Mouse (Mus musculus) limb, embryonic 15.5 days (tissue): ENCODE measurements at regions not wholly inside any gene's neighbourhood (a gene's known extent, or its start where the extent isn't known, plus 50 kb on each side); places are given as distances from the start of the nearest gene placed in this dataset.

Experiments used
- ATAC-seq: fragments of 200-750 bp; cut with Nextera tagmentation; 2 replicates; pipeline ENCODE4 v1.8.0; 2017; ENCODE audit warnings: low read depth, moderate TSS enrichment; ENCODE audit not compliant: insufficient number of reproducible peaks, low FRiP score, low TSS enrichment
- H3K27ac ChIP-seq: fragments of 300-500 bp; sonication (generic); 2 replicates; pipeline ENCODE4 v1.5.1; 2015; ENCODE audit warnings: moderate library complexity, mild to moderate bottlenecking, inconsistent platforms
- H3K27me3 ChIP-seq: fragments of 300-500 bp; sonication (generic); 2 replicates; pipeline ENCODE4 v1.6.1; 2015; ENCODE audit warnings: inconsistent platforms
- H3K36me3 ChIP-seq: fragments of 300-500 bp; sonication (generic); 2 replicates; pipeline ENCODE4 v1.6.1; 2015; ENCODE audit warnings: inconsistent platforms
- H3K4me1 ChIP-seq: fragments of 300-500 bp; sonication (generic); 2 replicates; pipeline ENCODE4 v1.6.1; 2015; ENCODE audit warnings: inconsistent platforms
- H3K4me2 ChIP-seq: fragments of 300-500 bp; sonication (generic); 2 replicates; pipeline ENCODE4 v1.6.1; 2015; ENCODE audit warnings: mild to moderate bottlenecking, inconsistent platforms
- H3K4me3 ChIP-seq: fragments of 300-500 bp; sonication (generic); 2 replicates; pipeline ENCODE4 v1.5.1; 2015; ENCODE audit warnings: mild to moderate bottlenecking, inconsistent platforms
- H3K9ac ChIP-seq: fragments of 300-500 bp; sonication (generic); 2 replicates; pipeline ENCODE4 v1.6.1; 2015; ENCODE audit warnings: inconsistent platforms
- H3K9me3 ChIP-seq: fragments of 300-500 bp; sonication (generic); 2 replicates; pipeline ENCODE4 v1.6.1; 2016; ENCODE audit warnings: inconsistent platforms
- WGBS: fragments of 180-500 bp; shearing (Covaris S2); methylation state at CpG from one replicate; pipeline ENCODE4 v1.1.7; 2015; 5-methylcytosine and 5-hydroxymethylcytosine counted together

DNA sequence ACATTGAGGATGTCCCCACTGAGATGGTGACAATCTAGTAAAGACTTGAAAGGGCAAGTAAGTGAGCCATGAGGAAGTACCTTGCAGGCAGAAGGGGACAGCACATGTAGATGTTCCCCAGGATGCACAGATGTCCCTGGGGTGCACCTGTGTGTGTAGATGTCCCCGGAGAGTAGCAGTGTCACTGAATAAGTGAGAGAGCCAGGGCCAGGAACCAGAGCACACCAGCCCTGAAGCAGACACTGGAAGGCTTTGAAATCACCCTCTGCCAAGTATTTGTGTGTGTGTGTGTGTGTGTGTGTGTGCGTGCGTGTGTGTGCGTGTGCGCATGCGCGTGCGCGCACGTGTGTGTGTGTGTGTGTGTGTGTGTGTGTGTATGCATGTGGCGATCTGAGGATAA, 132.1 kb upstream of the Auts2 start:
- Histone ChIP-seq H3K9me3 (no peaks in the 10 kb centered on the region), H3K36me3 (no peaks in the 10 kb centered on the region), H3K4me1 (peaks cover 6% of the 10 kb centered on the region; the same call in 1 of the 2 replicates), H3K4me2 (no peak overlapping the region), H3K27ac (no peak overlapping the region), H3K4me3 (no peak overlapping the region), H3K9ac (no peak overlapping the region), H3K27me3 (no peaks in the 10 kb centered on the region)
- ATAC-seq = no peak
- 94% methylated on average over 11 of the region's 11 CpGs for WGBS

DNA sequence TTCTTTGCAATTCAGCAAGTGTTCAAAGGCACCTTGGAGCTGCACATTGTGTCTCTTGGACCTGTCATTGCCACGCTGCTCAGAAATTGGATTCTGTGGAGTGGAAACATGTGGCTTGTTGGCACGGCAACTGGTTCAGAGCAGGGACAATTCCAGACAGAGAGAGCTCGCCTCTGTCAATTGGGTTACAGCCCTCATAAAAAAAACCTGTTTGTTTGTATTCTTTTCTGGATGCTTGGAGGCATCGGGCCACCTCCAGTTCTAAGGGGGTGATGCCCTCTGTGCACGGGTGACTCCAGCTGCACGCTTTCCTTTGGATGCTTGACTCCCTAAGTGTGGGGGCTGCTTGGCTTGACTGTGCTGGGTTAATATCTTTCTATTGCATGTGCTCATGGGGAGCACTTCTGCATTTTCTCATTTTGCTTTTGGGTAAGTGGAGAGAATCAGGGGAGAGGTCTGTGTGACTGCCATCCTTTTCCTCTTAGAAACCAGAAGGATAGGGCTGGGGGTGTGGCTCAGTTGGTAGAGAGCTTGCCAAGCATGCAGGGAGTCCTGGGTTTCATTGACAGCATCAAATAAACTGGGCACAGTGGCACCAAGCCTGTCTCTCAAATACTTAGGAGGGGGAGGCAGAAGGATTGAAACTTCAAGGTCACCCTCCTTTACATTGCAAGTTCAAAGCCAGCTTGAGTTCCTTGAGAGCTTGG, 130.6 kb upstream of the Auts2 start:
- H3K36me3 ChIP-seq = no peaks in the 10 kb centered on the region
- H3K27ac ChIP-seq = no peak overlapping the region
- no peaks in the 10 kb centered on the region for H3K9me3 ChIP-seq
- peaks cover 6% of the 10 kb centered on the region for H3K4me1 ChIP-seq
- 28% methylated on average over 6 of the region's 6 CpGs for WGBS
- H3K4me3 ChIP-seq = no peak overlapping the region
- H3K27me3 ChIP-seq = no peaks in the 10 kb centered on the region
- no peak overlapping the region for H3K4me2 ChIP-seq
- ATAC-seq = no peak
- H3K9ac ChIP-seq = no peak overlapping the region

DNA sequence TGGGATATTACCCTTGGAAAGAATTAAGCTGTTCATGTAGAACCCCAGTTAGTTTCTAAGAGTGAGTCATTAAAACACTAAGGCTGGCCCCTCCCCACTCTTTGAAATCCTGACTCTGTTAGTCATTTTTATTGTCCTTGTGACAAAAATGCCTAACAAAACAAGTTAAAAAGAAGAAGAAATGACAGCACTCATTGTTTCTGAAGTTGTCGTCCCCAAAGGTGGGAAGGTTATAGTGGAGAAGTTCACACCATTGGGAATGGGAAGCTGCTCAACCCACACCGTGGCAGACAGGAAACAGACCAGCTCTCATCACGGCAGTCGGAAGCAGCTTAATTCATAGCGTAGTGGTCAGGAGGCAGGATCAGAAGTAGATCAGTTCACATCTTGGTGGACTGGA, 128.4 kb upstream of the Auts2 start:
- no peak overlapping the region for H3K4me2 ChIP-seq
- no peak overlapping the region for H3K27ac ChIP-seq
- no peaks in the 10 kb centered on the region for H3K27me3 ChIP-seq
- no peak for ATAC-seq
- H3K9ac ChIP-seq = no peak overlapping the region
- peaks cover 17% of the 10 kb centered on the region for H3K4me1 ChIP-seq
- 53% methylated on average over 5 of the region's 5 CpGs for WGBS
- no peaks in the 10 kb centered on the region for H3K36me3 ChIP-seq
- H3K9me3 ChIP-seq = no peaks in the 10 kb centered on the region
- no peak overlapping the region for H3K4me3 ChIP-seq

DNA sequence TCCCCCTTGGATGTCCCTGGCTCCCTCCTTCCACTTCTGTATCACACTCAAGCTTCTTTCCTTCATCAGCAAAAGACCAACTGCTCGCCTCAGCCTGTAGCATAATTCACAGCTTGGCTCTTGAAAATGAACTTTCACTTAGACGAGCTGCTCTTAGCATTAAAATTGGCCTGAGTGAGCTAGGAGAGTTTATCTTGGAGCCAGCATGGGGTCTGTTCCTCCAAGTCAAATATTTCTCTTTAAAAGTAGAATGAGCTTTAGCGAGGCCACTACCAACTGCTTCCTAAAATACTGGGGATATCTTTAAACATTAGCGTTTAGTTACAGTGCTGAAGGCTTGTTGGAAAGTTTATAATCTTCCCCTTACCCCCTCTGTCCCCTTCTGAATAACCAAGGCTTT, 124.2 kb upstream of the Auts2 start:
- ATAC-seq = peak; percentile 26; the same call in 1 of the 2 replicates
- H3K4me1 ChIP-seq = peaks cover 12% of the 10 kb centered on the region; the same call in 1 of the 2 replicates
- WGBS = 37% methylated on average over 4 of the region's 4 CpGs
- H3K4me3 ChIP-seq = no peak overlapping the region
- no peak overlapping the region for H3K4me2 ChIP-seq
- H3K27me3 ChIP-seq = no peaks in the 10 kb centered on the region
- peak overlapping the region; percentile 17; the same call in 1 of the 2 replicates for H3K27ac ChIP-seq
- no peak overlapping the region for H3K9ac ChIP-seq
- H3K36me3 ChIP-seq = no peaks in the 10 kb centered on the region
- no peaks in the 10 kb centered on the region for H3K9me3 ChIP-seq

DNA sequence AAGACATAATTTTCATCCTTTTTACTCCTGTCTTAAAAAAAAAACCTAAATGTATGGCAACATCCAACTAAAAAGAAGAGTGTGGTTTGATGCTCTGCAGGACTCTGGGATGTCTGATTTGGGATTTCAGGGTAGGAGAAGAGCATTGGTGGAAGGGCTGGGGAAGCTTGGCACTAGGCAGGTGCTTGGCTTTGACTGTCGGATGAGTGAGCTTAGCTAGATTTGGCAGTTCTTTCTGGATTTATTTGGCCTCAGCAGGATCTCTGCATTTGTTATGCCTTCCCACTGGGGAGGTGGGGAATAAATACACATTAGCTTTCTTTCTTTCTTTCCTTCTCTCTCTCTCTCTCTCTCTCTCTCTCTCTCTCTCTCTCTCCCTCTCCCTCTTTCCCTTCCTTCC, 118.1 kb upstream of the Auts2 start:
- Histone ChIP-seq H3K27me3 (no peaks in the 10 kb centered on the region), H3K36me3 (no peaks in the 10 kb centered on the region), H3K9me3 (no peaks in the 10 kb centered on the region), H3K9ac (no peak overlapping the region), H3K4me1 (no peaks in the 10 kb centered on the region), H3K4me3 (no peak overlapping the region), H3K27ac (no peak overlapping the region), H3K4me2 (no peak overlapping the region)
- no peak for ATAC-seq
- WGBS = 45% methylated on average over 1 of the region's 1 CpGs

DNA sequence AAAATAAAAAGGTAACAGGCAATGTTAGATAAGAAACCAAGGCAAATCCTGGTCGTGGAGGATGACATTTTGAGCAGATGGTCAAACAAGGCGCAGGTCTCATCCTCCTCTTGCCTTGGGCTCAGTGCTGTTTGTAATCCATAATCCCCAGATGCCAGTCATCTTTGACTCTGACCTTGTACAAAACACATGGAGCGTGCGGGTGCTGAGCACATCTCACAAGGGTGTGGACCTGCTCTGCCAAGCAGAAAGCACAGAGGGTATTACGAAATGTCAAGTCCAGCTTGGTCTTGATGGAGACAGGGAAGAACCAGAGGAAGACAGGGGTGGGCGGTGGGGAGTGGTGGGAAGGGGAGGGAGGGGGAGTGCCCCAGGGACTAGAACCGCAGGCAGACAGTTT, 116.9 kb upstream of the Auts2 start:
- Histone ChIP-seq H3K4me1 (no peaks in the 10 kb centered on the region), H3K9ac (no peak overlapping the region), H3K27ac (no peak overlapping the region), H3K4me3 (no peak overlapping the region), H3K4me2 (no peak overlapping the region), H3K9me3 (no peaks in the 10 kb centered on the region), H3K27me3 (no peaks in the 10 kb centered on the region), H3K36me3 (no peaks in the 10 kb centered on the region)
- no peak for ATAC-seq
- WGBS = 75% methylated on average over 7 of the region's 7 CpGs

DNA sequence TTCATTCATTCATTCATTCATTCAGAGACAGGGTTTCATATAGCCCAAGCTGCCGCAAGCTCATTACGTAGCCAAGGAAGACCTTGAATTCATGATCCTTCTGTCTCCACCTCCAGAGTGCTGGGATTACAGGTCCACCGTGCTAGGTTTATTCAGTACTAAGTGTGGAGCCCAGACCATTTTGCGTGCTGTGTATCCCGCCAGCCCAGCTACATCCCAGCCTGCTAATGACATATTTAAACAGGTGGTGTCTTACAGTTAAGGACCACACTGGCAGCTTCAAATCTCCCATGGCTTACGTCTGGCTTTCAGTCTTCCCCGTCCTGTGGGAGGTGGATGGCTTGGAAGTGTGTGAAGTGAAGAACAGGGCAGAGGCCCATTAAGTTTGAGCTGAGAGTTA, 111.2 kb upstream of the Auts2 start:
- ATAC-seq = 0 out of 2 replicates have a peak, but pooled peaks have one; percentile 14
- no peaks in the 10 kb centered on the region for H3K36me3 ChIP-seq
- WGBS = 78% methylated on average over 7 of the region's 7 CpGs
- H3K9ac ChIP-seq = no peak overlapping the region
- H3K4me2 ChIP-seq = no peak overlapping the region
- H3K4me3 ChIP-seq = no peak overlapping the region
- H3K4me1 ChIP-seq = peaks cover 4% of the 10 kb centered on the region; the same call in 1 of the 2 replicates
- no peaks in the 10 kb centered on the region for H3K27me3 ChIP-seq
- no peaks in the 10 kb centered on the region for H3K9me3 ChIP-seq
- no peak overlapping the region for H3K27ac ChIP-seq

DNA sequence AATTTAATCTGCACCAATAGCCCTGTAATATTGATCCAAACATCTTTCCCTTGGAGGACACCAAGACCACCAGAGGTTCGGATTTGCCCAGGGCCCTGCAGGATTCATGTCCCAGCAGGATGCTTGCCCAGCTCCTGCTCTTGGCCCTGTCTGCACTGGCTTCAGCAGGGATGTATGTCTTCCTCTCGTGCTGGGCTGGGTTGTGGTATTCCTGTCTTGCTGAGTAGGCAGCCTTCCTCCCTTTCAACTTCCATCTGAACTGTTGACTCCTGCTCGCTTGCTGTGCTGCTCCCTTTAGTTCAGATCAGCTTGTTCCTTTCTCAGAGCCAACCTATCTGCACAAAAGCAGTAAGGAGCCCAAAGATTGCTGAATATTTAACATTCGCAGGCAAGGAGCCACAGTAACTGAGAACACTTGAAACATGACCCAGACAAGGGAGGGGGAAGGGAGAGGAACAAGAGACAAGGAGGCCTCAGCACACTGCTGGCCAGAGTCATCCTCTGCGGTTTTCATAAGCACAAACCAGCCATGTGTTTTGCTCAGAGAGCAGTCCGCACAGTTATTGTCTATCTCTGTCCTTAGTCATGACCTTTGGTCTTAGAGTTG, 110.7 kb upstream of the Auts2 start:
- peaks cover 4% of the 10 kb centered on the region; the same call in 1 of the 2 replicates for H3K4me1 ChIP-seq
- H3K27me3 ChIP-seq = no peaks in the 10 kb centered on the region
- ATAC-seq = peak; percentile 67; the same call in 1 of the 2 replicates
- 41% methylated on average over 6 of the region's 6 CpGs for WGBS
- no peak overlapping the region for H3K9ac ChIP-seq
- no peak overlapping the region for H3K27ac ChIP-seq
- H3K4me3 ChIP-seq = no peak overlapping the region
- H3K36me3 ChIP-seq = no peaks in the 10 kb centered on the region
- H3K4me2 ChIP-seq = no peak overlapping the region
- H3K9me3 ChIP-seq = no peaks in the 10 kb centered on the region

DNA sequence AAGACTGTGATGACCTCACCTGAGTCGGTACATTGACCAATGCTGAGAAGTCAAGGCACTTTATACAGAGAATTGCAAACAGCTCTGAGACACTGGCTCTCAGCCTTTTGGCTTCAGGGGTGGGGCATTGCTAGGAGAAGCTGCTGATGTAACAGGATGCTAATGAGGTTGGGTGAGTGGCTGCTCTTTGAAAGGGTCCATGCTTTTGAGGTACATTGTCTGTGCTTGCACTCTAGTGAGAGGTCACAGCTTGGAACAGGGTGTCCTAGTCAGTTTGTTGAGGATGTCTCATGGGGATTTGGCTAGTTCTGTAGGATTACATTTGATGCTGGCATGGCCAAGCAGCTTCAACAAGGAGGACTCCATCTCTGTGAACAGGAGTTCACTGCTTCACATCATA, 109.1 kb upstream of the Auts2 start:
- H3K36me3 ChIP-seq = no peaks in the 10 kb centered on the region
- peaks cover 4% of the 10 kb centered on the region; the same call in 1 of the 2 replicates for H3K4me1 ChIP-seq
- 20% methylated on average over 1 of the region's 1 CpGs for WGBS
- no peak for ATAC-seq
- H3K9ac ChIP-seq = no peak overlapping the region
- no peak overlapping the region for H3K4me2 ChIP-seq
- no peaks in the 10 kb centered on the region for H3K9me3 ChIP-seq
- H3K27ac ChIP-seq = no peak overlapping the region
- H3K4me3 ChIP-seq = no peak overlapping the region
- H3K27me3 ChIP-seq = no peaks in the 10 kb centered on the region

DNA sequence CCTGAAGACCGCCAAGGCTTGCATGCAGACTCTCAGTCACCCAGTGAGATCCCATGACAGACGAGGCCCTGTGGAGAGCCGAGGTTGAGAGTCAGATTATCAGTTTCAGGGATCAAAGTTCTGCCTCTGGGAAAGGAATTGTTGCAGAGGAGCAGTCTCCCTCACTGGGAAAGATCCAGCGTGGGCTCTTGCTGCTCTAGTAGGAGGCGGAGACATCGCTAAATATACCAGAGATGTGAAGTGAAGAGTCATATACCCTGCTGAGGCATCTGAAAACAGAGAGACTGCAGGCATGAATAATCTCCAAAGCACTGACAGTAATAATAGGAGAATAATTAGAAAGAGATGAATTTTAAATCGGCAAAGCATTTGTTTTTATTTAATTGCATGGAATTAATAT, 106.6 kb upstream of the Auts2 start:
- Histone ChIP-seq H3K4me3 (no peak overlapping the region), H3K9ac (no peak overlapping the region), H3K27ac (no peak overlapping the region), H3K27me3 (no peaks in the 10 kb centered on the region), H3K9me3 (no peaks in the 10 kb centered on the region), H3K36me3 (no peaks in the 10 kb centered on the region), H3K4me2 (no peak overlapping the region), H3K4me1 (peaks cover 4% of the 10 kb centered on the region; the same call in 1 of the 2 replicates)
- ATAC-seq = no peak
- WGBS = 53% methylated on average over 7 of the region's 7 CpGs

DNA sequence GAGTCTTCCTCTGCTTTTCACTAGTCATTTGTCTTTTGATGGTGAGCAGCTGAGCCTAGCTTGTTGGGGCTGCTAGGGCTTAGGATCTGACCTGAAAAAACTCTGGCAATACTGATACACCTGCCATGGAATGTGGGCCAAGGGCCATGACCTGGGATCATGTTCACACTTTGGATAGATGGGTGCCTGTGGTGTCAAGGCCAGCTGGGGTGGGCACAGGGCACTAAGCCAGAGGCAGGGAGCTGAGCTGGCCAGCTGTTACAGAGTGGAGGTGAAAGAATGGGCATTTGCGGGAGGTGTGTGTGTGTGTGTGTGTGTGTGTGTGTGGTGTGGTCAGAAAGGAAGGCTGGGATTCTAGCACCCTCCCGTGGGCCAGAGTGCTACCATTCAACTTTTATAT, 105.6 kb upstream of the Auts2 start:
- Histone ChIP-seq H3K4me1 (peaks cover 2% of the 10 kb centered on the region; the same call in 1 of the 2 replicates), H3K27ac (no peak overlapping the region), H3K4me2 (no peak overlapping the region), H3K36me3 (no peaks in the 10 kb centered on the region), H3K4me3 (no peak overlapping the region), H3K9me3 (no peaks in the 10 kb centered on the region), H3K9ac (no peak overlapping the region), H3K27me3 (no peaks in the 10 kb centered on the region)
- ATAC-seq = no peak
- WGBS = 23% methylated on average over 2 of the region's 2 CpGs

DNA sequence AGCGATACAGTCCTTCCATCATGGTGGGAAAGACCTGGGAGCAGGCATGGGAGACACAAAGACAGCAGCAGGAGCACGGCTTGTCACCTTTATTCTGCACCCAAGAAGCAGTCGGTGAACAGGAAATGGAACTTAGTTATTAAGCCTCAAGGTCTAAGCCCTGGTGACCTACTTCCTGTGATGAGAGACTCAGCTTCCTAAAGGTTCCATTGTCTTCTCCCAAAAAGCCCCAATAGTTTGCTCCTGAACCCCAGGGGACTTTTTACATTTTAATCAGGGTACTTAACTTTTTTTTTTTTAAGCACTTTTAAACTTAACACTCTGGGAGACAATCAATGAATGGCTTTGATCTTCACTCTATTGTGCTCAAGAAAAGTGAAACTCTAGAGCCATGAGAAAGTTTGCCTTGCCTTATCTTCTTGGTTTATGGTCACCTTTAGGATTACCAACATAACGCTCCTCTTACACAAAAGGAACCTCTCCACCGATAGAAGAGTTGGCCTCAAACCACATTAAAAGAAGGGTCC, 101.6 kb upstream of the Auts2 start:
- H3K4me3 ChIP-seq = no peak overlapping the region
- H3K9me3 ChIP-seq = no peaks in the 10 kb centered on the region
- H3K27ac ChIP-seq = no peak overlapping the region
- no peaks in the 10 kb centered on the region for H3K36me3 ChIP-seq
- H3K4me1 ChIP-seq = no peaks in the 10 kb centered on the region
- no peak for ATAC-seq
- H3K27me3 ChIP-seq = no peaks in the 10 kb centered on the region
- WGBS = 77% methylated on average over 5 of the region's 5 CpGs
- no peak overlapping the region for H3K9ac ChIP-seq
- no peak overlapping the region for H3K4me2 ChIP-seq
